Mouse (Mus musculus): ENCODE measurements around the gene Mastl.

DNA sequence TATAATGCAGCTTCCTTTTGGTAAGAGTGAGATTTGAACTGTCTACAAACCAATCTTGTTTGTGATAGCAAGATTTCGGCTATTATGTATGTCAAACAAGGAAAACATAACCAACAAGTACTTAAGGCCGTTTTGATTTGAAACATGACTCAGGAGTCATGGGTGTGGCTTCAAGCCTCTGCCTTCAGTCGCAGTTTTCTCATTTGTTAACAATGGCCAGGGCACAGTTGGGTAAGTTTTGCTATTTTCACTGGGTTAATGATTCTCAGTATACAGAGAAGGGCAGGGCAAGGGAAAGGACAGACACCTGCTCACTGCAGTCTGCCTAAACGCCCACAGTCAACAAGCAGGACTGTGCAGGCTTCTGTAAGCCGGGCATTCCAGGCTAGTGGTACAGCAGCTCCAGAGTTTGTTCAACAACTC lies 614 bp downstream of the Mastl start:
- no peak for TF ChIP-seq CTCF (IDR thresholded peaks at IDR 0.05; ENCODE audit: low read depth, low read length)
- TF ChIP-seq POLR2A (IDR thresholded peaks at IDR 0.05; ENCODE audit: extremely low read depth, insufficient read depth, low read length): no peak

Data from liver, adult 2 months (tissue).